Mouse (Mus musculus) cerebellum, postnatal 4 days (tissue): ENCODE measurements at regions not wholly inside any gene's neighbourhood (a gene's known extent, or its start where the extent isn't known, plus 50 kb on each side); places are given as distances from the start of the nearest gene placed in this dataset.
"Not testable (repeated sequence)": the region's sequence is repeated elsewhere in the genome, so short reads cannot be mapped to it uniquely, and the experiment has no call there.

Experiments used
- DNase-seq, 2 experiments: peaks; one replicate each; pipeline ENCODE4 v3.0.0; 2022; ENCODE audit warnings: low spot score in 2 of 2, mixed read lengths in 1 of 2

- no peak for DNase-seq
Observed at GRCm38 (mm10) chr7:137974705-137975104, 422.8 kb downstream of the Tcerg1l start.

GRCm38 (mm10) chr7:137977527-137977926, 420.0 kb downstream of the Tcerg1l start:
- no peak for DNase-seq

GRCm38 (mm10) chr7:137979361-137979760, 418.2 kb downstream of the Tcerg1l start:
- no peak for DNase-seq

- no peak for DNase-seq
Observed at GRCm38 (mm10) chr7:138005806-138006205, 391.7 kb downstream of the Tcerg1l start.

- DNase-seq: peak in 1 of 2 experiments; percentile 53
Observed at GRCm38 (mm10) chr7:138006971-138007370, 390.6 kb downstream of the Tcerg1l start.

DNA sequence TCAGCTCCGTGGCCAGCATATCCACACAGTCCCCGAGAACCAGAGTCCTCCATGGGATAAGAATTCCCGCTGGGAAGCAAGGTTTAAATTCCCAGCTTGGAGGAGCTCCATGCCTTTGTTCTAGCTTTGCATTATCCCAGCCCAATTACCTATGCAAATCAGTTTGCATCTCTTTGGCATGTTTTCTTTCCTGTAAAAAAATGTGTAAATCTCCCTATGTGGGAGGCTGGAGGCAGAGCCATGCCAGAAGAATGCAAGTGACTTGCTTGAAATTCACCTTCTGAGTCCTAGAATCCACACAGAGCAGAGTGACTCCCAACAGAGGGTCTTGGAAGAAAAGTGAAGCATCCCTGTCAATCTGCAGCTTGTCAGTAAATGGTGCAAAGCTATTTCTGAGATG, 388.9 kb downstream of the Tcerg1l start:
- no peak for DNase-seq

DNA sequence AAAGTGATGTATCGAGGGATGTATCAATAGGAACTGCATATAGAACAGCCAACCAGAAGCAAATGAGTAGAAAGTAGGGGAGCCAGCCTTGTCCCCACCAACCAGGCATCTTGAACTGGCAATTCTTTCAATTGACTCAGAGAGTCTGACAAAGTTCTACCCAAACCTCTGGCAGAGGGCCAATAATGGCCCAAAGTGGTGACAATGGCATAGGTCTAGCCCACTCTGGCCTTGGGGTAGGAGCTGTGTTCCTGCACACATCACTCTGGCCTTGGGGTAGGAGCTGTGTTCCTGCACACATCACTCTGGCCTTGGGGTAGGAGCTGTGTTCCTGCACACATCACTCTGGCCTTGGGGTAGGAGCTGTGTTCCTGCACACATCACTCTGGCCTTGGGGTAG, 373.5 kb downstream of the Tcerg1l start:
- DNase-seq: not testable (repeated sequence)

- DNase-seq: no peak
Observed at GRCm38 (mm10) chr7:138051696-138052095, 345.8 kb downstream of the Tcerg1l start.

GRCm38 (mm10) chr7:138054756-138055155, 342.8 kb downstream of the Tcerg1l start:
- DNase-seq: no peak

DNA sequence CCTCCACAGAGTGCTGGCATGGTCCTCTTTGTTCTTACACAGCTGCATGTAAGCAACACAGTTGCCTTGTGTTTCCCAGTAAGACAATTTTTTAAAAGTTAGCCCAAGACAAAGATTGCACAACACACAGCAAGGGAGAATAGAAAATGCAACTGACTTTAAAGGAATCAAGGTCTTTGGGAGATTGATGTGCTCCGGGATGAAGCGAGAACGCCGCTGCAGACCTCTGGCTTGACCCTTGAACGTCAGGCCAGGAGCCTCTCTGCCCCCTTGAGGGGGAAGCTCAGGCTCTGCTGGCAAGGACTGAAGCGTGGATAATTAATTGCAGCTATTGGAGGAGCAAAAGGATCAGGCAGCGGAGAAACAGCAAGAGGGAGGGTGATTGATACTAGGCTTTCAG, 336.4 kb downstream of the Tcerg1l start:
- DNase-seq: no peak

DNA sequence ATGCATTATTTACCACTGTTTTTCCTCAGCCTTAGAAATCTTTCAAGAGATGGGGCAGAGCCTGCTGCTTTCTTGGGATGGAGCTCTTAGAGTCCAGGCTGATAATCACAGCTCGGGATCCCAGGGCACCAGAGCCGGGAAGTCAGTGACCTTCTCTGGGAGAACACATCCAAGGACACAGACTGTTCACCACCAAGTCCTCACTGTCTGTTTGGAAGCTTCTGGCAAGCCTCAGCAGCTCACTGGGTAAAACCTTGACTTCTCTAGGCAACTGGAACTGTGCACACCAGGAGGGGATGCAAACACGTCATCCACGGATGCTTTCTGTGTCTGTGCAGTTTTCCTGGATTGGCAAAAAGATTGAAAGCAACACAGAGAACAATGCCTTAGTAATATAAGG, 330.6 kb downstream of the Tcerg1l start:
- no peak for DNase-seq

GRCm38 (mm10) chr7:138075231-138075630, 322.3 kb downstream of the Tcerg1l start:
- no peak for DNase-seq

DNA sequence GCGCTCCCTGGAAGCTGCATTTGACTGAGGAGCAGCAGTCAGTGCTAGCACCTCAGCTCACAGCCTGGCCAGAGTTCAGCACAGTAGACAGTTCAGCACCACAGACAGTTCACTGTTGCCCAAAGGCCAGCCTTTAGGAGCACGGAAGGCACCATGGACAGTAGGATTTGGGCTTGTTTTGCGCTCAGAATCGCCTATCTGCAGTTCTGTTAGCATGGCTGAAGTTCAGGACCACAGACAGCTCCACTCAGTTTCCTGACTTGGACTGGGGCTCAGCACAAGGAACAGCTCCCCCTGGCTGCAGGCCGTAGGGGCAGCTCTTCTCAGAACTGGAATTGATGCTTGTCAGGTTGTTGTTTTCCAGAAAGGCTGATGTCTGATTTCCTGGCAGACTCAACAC, 313.6 kb downstream of the Tcerg1l start:
- peak; percentile 56 to 75 for DNase-seq

- DNase-seq: peak in 1 of 2 experiments; percentile 37
Observed at GRCm38 (mm10) chr7:138107471-138108210, 289.9 kb downstream of the Tcerg1l start.

DNA sequence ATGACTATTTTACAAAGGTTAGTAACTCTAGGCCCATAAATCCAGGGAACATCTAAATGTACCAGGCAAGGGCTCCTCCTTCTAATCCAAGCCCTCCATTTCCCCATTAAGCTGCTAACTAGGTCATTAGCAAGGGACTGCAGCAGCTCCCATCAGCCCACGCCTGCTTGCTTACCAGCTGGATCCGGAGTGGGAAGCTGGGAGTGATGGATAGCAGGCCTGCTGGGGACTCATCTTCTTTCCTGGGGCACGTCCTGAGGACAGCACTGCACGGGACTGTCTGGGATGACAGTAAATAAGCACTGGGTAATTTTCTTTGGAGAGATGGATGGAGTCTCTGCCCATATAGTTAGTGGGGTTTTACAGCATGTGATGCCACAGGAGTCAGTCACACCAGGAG, 276.0 kb downstream of the Tcerg1l start:
- DNase-seq: no peak

DNA sequence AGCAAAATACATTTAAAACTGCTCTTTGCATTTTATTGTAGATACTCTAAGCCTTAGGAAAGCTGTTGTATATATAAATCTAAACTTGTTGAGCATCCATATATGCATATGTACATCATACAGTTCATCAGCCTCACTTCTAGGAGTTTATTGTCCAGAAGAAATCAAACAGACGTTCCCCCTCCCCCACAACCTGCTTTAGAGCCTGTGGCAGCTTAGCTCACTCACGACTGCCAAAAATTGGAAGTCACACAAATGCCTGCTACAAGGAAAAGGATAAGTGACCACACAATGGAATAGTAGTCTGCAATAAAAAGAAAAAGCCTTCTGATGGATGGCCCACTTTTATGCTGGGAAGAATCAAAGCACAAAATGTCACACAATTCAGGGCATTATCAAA, 267.8 kb downstream of the Tcerg1l start:
- no peak for DNase-seq

- DNase-seq: no peak
Observed at GRCm38 (mm10) chr7:138133427-138133826, 264.1 kb downstream of the Tcerg1l start.

DNA sequence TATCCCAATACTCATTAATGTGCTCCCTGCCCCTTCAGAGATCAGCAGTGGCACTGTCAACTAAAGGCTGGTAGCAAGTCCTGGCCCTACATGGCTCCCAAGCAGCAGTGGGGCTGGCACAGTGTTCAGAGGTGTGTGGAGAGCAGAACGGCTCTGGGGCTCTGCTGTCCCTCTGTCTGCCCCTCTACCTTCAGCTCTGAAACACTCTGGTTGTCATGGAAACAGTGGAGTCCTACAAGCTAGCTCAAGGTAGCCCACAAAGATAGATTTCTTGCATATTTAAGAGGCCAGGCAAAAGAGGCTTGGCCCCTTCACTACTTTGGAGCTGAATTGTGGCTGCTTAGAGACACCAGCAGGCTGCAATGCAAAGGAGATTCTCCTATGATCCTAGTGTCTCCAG, 259.6 kb downstream of the Tcerg1l start:
- DNase-seq: no peak

- no peak for DNase-seq
Observed at GRCm38 (mm10) chr7:138139766-138140165, 257.8 kb downstream of the Tcerg1l start.

- no peak for DNase-seq
Observed at GRCm38 (mm10) chr7:138149496-138149895, 248.0 kb downstream of the Tcerg1l start.

DNA sequence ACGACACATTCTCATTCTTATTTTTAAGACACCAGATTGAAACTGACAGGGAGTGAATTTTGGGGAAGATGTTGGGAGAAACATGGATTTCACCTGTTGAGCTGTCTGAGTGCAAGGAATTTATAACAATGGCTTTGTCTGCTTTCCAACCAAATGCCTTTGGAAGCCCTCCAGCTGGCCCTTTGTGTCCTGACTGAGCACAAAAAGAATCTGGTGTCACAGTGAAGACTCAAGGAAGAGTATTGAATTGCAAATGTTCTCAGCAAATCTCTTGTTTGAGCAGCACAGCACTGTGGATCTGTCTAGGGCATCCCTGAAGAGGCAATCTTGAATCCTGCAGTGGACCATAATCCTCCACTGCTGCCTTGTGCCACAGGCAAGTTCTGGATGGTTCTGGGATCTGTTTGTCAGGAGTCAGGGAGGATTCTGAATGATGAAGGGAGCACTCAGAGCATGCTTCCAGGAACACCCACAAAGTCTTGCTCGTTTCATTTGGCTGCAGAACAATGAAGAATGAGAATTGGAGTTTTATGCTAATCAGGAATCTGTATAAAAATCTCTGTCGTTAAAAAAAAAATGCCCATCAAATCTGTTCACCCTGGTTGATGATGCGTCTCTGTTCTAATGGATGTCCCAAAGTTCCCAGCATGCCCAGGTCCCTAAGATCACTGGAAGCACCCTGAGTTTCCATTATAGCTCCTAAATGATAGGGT, 243.9 kb downstream of the Tcerg1l start:
- no peak for DNase-seq
